Mouse (Mus musculus) ES-Bruce4 (cell line): ENCODE data around the gene Bcr.

Source experiments
- CTCF ChIP-seq: IDR thresholded peaks from one replicate; pipeline ENCODE4 v1.8.1; 2011; ENCODE audit warnings: low read depth, low read length
- EP300 ChIP-seq: IDR thresholded peaks from 2 replicates; pipeline ENCODE4 v1.6.1; 2011; ENCODE audit warnings: low read depth, low read length; ENCODE audit not compliant: insufficient read depth
- POLR2A ChIP-seq: IDR thresholded peaks from one replicate; pipeline ENCODE4 v1.8.1; 2011; ENCODE audit warnings: low read length; ENCODE audit not compliant: insufficient read depth

DNA sequence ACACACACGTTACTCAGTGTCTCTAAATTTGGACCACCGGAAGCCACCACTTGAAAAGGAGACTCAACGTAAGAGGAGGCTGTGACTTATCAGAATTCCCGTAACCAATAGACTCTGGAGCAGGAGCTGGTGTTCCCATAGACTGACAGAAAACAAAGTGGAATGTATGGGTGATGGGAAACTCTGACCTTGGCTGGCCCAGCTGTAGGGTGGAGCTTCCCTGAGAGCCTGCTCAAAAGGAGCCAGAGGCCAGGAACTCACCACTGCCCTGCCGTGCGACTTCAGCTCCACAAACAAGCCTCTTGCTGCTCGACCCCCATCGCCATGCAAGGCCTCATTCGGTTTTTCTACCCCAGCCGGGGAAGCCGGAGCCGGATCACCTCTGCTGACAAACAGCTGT is 113.3 kb downstream of the Bcr start:
- TF ChIP-seq CTCF (no peak), POLR2A (no peak), EP300 (no peak)
